Mouse (Mus musculus): ENCODE results near the gene 1110008P14Rik.

1110008P14Rik gene

GRCm38 (mm10) chr2:32408429-32409424 lies 27.0 kb upstream of the 1110008P14Rik start:
- no peak for DNase-seq (ENCODE audit: low read depth, low spot score)

GRCm38 (mm10) chr2:32407144-32407824 lies 25.5 kb upstream of the 1110008P14Rik start:
- no peak for DNase-seq (ENCODE audit: low read depth, low spot score)

- peak; percentile 97 for DNase-seq (ENCODE audit: low read depth, low spot score)
Measured at GRCm38 (mm10) chr2:32404663-32405062, 22.9 kb upstream of the 1110008P14Rik start.

GRCm38 (mm10) chr2:32396695-32397094 lies 15.0 kb upstream of the 1110008P14Rik start:
- DNase-seq (ENCODE audit: low read depth, low spot score), result no peak

GRCm38 (mm10) chr2:32395946-32396621 lies 14.3 kb upstream of the 1110008P14Rik start:
- DNase-seq (ENCODE audit: low read depth, low spot score), result peak; percentile 96

GRCm38 (mm10) chr2:32395484-32395945 lies 13.8 kb upstream of the 1110008P14Rik start, which contains the start of gene Ptges2:
Ptges2 (plus strand) TSS chr2:32395896.
- peak; percentile 90 for DNase-seq (ENCODE audit: low read depth, low spot score)

GRCm38 (mm10) chr2:32394973-32395372 lies 13.2 kb upstream of the 1110008P14Rik start:
- peak; percentile 60 for DNase-seq (ENCODE audit: low read depth, low spot score)

- DNase-seq (ENCODE audit: low read depth, low spot score), result no peak
Measured at GRCm38 (mm10) chr2:32392063-32392462, 10.3 kb upstream of the 1110008P14Rik start.

GRCm38 (mm10) chr2:32390871-32391270 lies 9.1 kb upstream of the 1110008P14Rik start:
- peak; percentile 48 for DNase-seq (ENCODE audit: low read depth, low spot score)

GRCm38 (mm10) chr2:32389157-32389556 lies 7.4 kb upstream of the 1110008P14Rik start:
- DNase-seq (ENCODE audit: low read depth, low spot score), result no peak

- no peak for DNase-seq (ENCODE audit: low read depth, low spot score)
Measured at GRCm38 (mm10) chr2:32387706-32388490, 6.2 kb upstream of the 1110008P14Rik start, which contains the start of gene Lcn2. Lcn2 (minus strand) TSS chr2:32388252.

GRCm38 (mm10) chr2:32382689-32383088 lies 951 bp upstream of the 1110008P14Rik start:
- no peak for DNase-seq (ENCODE audit: low read depth, low spot score)

GRCm38 (mm10) chr2:32381141-32381774 lies 480 bp downstream of the 1110008P14Rik start:
- DNase-seq (ENCODE audit: low read depth, low spot score), result peak; percentile 45

GRCm38 (mm10) chr2:32380001-32380500 lies 1.7 kb downstream of the 1110008P14Rik start:
- DNase-seq (ENCODE audit: low read depth, low spot score), result no peak

GRCm38 (mm10) chr2:32376963-32377362 lies 4.8 kb downstream of the 1110008P14Rik start:
- no peak for DNase-seq (ENCODE audit: low read depth, low spot score)

- DNase-seq (ENCODE audit: low read depth, low spot score), result no peak
Measured at GRCm38 (mm10) chr2:32375317-32375940, 6.3 kb downstream of the 1110008P14Rik start.

GRCm38 (mm10) chr2:32374191-32374590 lies 7.5 kb downstream of the 1110008P14Rik start:
- DNase-seq (ENCODE audit: low read depth, low spot score), result no peak

- DNase-seq (ENCODE audit: low read depth, low spot score), result no peak
Measured at GRCm38 (mm10) chr2:32367315-32367714, 14.4 kb downstream of the 1110008P14Rik start.

GRCm38 (mm10) chr2:32364121-32364520 lies 17.6 kb downstream of the 1110008P14Rik start:
- no peak for DNase-seq (ENCODE audit: low read depth, low spot score)

All from ES-CJ7 (cell line).